Mouse (Mus musculus) embryonic facial prominence, embryonic 12.5 days (tissue): Measurements from ENCODE around the gene Enkur. TPM values are rescaled to one million over a fixed set of nuclear protein-coding genes. Genes with fewer than 3 reads are reported as not detected.
"Not testable (repeated sequence)": the region's sequence is repeated elsewhere in the genome, so short reads cannot be mapped to it uniquely, and the experiment has no call there.

Source experiments
- ATAC-seq: fragments of 200-750 bp; cut with Nextera tagmentation; 2 replicates; pipeline ENCODE4 v1.8.0; 2017; ENCODE audit not compliant: insufficient number of reproducible peaks, insufficient read depth, low FRiP score, low TSS enrichment
- H3K27ac ChIP-seq: fragments of 300-500 bp; sonication (generic); 2 replicates; pipeline ENCODE4 v1.5.1; 2016; ENCODE audit warnings: mild to moderate bottlenecking
- H3K27me3 ChIP-seq: fragments of 300-500 bp; sonication (generic); 2 replicates; pipeline ENCODE4 v1.6.1; 2016; ENCODE audit warnings: mild to moderate bottlenecking, moderate library complexity
- H3K36me3 ChIP-seq: fragments of 300-500 bp; sonication (generic); 2 replicates; pipeline ENCODE4 v1.6.1; 2016; ENCODE audit warnings: mild to moderate bottlenecking
- H3K4me1 ChIP-seq: fragments of 300-500 bp; sonication (generic); 2 replicates; pipeline ENCODE4 v1.6.1; 2016
- H3K4me2 ChIP-seq: fragments of 300-500 bp; sonication (generic); replicated peaks from 2 replicates; pipeline ENCODE4 v1.6.1; 2016; ENCODE audit warnings: mild to moderate bottlenecking, moderate library complexity
- H3K4me3 ChIP-seq: fragments of 300-500 bp; sonication (generic); 2 replicates; pipeline ENCODE4 v1.5.1; 2016; ENCODE audit warnings: mild to moderate bottlenecking
- H3K9ac ChIP-seq: fragments of 300-500 bp; sonication (generic); 2 replicates; pipeline ENCODE4 v1.6.1; 2016; ENCODE audit warnings: mild to moderate bottlenecking, moderate library complexity
- H3K9me3 ChIP-seq: fragments of 300-500 bp; sonication (generic); 2 replicates; pipeline ENCODE4 v1.6.1; 2016; ENCODE audit warnings: mild to moderate bottlenecking, moderate library complexity
- WGBS: fragments of 180-500 bp; shearing (Covaris S2); methylation state at CpG from one replicate; pipeline ENCODE4 v1.1.7; 2016; 5-methylcytosine and 5-hydroxymethylcytosine counted together
- polyA plus RNA-seq: library from polyadenylated mRNA; unstranded; fragments of >200 nt; fragmentation: Nextera tagmentation; extraction: Ambion mirVana; gene quantifications from 2 replicates; pipeline ENCODE4 v1.2.1, GENCODE M21; 2016

Enkur gene
- polyA plus RNA-seq: 0.54 TPM in 1 of 2 replicates, not detected in the other

DNA sequence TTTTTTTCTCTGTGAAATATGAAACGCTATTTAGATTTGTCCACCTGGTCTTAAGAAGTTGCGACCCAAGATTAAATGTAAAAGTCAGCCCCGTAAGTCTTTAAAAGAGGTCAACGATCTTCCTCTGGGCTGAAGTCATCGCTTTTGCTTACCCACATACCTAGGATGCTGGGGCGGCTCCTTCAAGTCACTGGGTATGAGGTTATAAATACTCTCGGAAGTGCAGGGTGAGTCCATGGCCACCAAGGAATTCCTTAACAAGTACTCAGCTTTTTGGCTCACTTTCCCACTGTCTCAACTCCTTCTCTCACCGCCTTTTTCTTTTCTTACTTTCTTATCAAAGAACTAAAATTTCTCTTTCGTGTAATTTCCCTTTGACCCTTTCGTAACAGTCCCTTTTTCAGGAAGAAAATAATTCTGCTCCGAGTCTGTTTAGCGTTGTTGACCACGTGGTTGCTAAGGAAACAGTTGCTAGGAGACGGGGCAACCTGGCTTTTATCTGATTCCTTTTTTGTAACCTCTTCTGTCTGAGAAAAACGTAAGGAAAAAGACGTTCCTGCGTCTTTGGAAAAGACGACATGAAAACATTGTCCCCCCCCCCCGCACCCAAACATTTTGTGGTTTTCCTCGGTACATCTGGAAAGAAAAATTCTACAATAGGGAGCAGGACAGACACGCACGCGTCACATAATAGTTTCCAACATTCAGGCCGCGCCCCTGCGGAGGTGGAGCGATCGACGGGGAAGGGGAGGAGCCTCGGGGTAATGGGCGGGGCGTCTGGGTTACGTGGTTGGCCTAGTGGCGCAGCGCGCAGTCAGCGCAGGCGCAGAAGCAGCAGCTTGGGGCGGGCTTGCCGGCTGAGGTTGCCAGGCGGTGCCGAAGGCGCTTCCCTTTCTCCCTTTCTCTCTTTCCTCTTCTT is at the start of gene Enkur, which contains the start of gene Thnsl1:
Gene Enkur, minus strand, starts transcription at position 454 of the 919 bp plus-strand sequence.
Gene Thnsl1, plus strand, starts transcription at position 813 of the 919 bp plus-strand sequence.
- Histone ChIP-seq H3K4me2 (peak within 1 kb of the TSS; percentile 62), H3K36me3 (no peaks in the 10 kb centered on the region), H3K4me3 (peak within 1 kb of the TSS; percentile 60), H3K27ac (no peak within 1 kb of the TSS), H3K9ac (peak within 1 kb of the TSS; percentile 56), H3K27me3 (no peaks in the 10 kb centered on the region), H3K4me1 (no peaks in the 10 kb centered on the region), H3K9me3 (no peaks in the 10 kb centered on the region)
- WGBS: 4% methylated on average over 43 of the region's 43 CpGs
- ATAC-seq: peak; percentile 97

- Histone ChIP-seq H3K36me3 (no peaks in the 10 kb centered on the region), H3K9ac (no peak overlapping the region), H3K27ac (no peak overlapping the region), H3K27me3 (no peaks in the 10 kb centered on the region), H3K4me1 (no peaks in the 10 kb centered on the region), H3K4me3 (no peak overlapping the region), H3K4me2 (no peak overlapping the region), H3K9me3 (no peaks in the 10 kb centered on the region)
- ATAC-seq: no peak
Observed at GRCm38 (mm10) chr2:21254308-21254707, 49.1 kb upstream of the Enkur start.

DNA sequence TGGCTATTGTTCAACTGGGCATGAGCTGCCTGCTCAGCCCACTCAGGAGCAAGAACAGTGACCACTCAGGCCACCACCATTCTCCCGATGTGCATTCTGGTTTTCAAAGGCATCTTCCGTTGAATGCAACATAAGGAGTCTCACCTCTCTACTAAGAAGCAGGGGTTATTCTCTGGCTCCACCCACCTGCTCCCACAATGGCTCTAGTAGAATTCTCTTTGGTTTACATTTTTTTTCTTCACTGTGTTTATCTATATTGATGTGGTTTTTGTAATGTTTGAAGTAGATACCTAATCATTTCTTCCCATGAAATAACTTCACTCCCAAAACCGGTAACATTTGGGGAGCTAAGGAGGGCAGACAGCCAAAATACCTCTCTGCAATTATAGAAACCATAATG is 48.5 kb upstream of the Enkur start:
- no peak for ATAC-seq
- Histone ChIP-seq H3K9ac (no peak overlapping the region), H3K4me1 (no peaks in the 10 kb centered on the region), H3K27ac (no peak overlapping the region), H3K36me3 (no peaks in the 10 kb centered on the region), H3K4me2 (no peak overlapping the region), H3K27me3 (no peaks in the 10 kb centered on the region), H3K9me3 (no peaks in the 10 kb centered on the region), H3K4me3 (no peak overlapping the region)
- WGBS: 75% methylated on average over 3 of the region's 3 CpGs

GRCm38 (mm10) chr2:21245477-21246102 is 40.4 kb upstream of the Enkur start:
- Histone ChIP-seq H3K4me1 (no peaks in the 10 kb centered on the region), H3K36me3 (no peaks in the 10 kb centered on the region), H3K4me2 (no peak overlapping the region), H3K9me3 (no peaks in the 10 kb centered on the region), H3K27ac (no peak overlapping the region), H3K4me3 (no peak overlapping the region), H3K9ac (no peak overlapping the region), H3K27me3 (no peaks in the 10 kb centered on the region)
- ATAC-seq: 0 out of 2 replicates have a peak, but pooled peaks have one; percentile 35
- 66% methylated on average over 2 of the region's 2 CpGs for WGBS

- H3K4me2 ChIP-seq: no peak overlapping the region
- H3K36me3 ChIP-seq: no peaks in the 10 kb centered on the region
- WGBS: 82% methylated on average over 4 of the region's 4 CpGs
- no peaks in the 10 kb centered on the region for H3K9me3 ChIP-seq
- H3K9ac ChIP-seq: no peak overlapping the region
- no peak for ATAC-seq
- no peak overlapping the region for H3K27ac ChIP-seq
- no peak overlapping the region for H3K4me3 ChIP-seq
- H3K4me1 ChIP-seq: no peaks in the 10 kb centered on the region
- no peaks in the 10 kb centered on the region for H3K27me3 ChIP-seq
Observed at GRCm38 (mm10) chr2:21244986-21245385, 39.8 kb upstream of the Enkur start.

GRCm38 (mm10) chr2:21244104-21244503 is 38.9 kb upstream of the Enkur start:
- WGBS: 58% methylated on average over 4 of the region's 6 CpGs
- ATAC-seq: not testable (repeated sequence)

GRCm38 (mm10) chr2:21236846-21237245 is 31.7 kb upstream of the Enkur start:
- H3K36me3 ChIP-seq: no peaks in the 10 kb centered on the region
- H3K4me1 ChIP-seq: no peaks in the 10 kb centered on the region
- H3K4me3 ChIP-seq: no peak overlapping the region
- no peak overlapping the region for H3K4me2 ChIP-seq
- no peaks in the 10 kb centered on the region for H3K27me3 ChIP-seq
- no peak overlapping the region for H3K27ac ChIP-seq
- H3K9me3 ChIP-seq: no peaks in the 10 kb centered on the region
- no peak for ATAC-seq
- WGBS: 69% methylated on average over 5 of the region's 5 CpGs
- no peak overlapping the region for H3K9ac ChIP-seq

More at GRCm38 (mm10) chr2:21244104-21244503, 38.9 kb upstream of the Enkur start:
- not testable (repeated sequence) for H3K4me2 ChIP-seq, H3K4me1 ChIP-seq, H3K9me3 ChIP-seq, H3K4me3 ChIP-seq, H3K36me3 ChIP-seq, H3K27ac ChIP-seq, H3K9ac ChIP-seq, H3K27me3 ChIP-seq

GRCm38 (mm10) chr2:21235844-21236386 is 30.8 kb upstream of the Enkur start:
- Histone ChIP-seq H3K9me3 (no peaks in the 10 kb centered on the region), H3K27me3 (no peaks in the 10 kb centered on the region), H3K9ac (no peak overlapping the region), H3K27ac (no peak overlapping the region), H3K4me1 (no peaks in the 10 kb centered on the region), H3K36me3 (no peaks in the 10 kb centered on the region), H3K4me2 (no peak overlapping the region), H3K4me3 (no peak overlapping the region)
- ATAC-seq: no peak
- WGBS: 87% methylated on average over 4 of the region's 4 CpGs

GRCm38 (mm10) chr2:21234871-21235648 is 29.9 kb upstream of the Enkur start:
- no peaks in the 10 kb centered on the region for H3K9me3 ChIP-seq
- H3K27me3 ChIP-seq: no peaks in the 10 kb centered on the region
- no peak overlapping the region for H3K9ac ChIP-seq
- peak; percentile 57 for ATAC-seq
- no peaks in the 10 kb centered on the region for H3K36me3 ChIP-seq
- H3K4me3 ChIP-seq: no peak overlapping the region
- H3K27ac ChIP-seq: no peak overlapping the region
- no peaks in the 10 kb centered on the region for H3K4me1 ChIP-seq
- WGBS: 75% methylated on average over 9 of the region's 9 CpGs
- H3K4me2 ChIP-seq: no peak overlapping the region

GRCm38 (mm10) chr2:21231147-21231546 is 26.0 kb upstream of the Enkur start:
- no peaks in the 10 kb centered on the region for H3K4me1 ChIP-seq
- no peak overlapping the region for H3K4me3 ChIP-seq
- H3K27me3 ChIP-seq: no peaks in the 10 kb centered on the region
- no peak for ATAC-seq
- H3K27ac ChIP-seq: no peak overlapping the region
- H3K4me2 ChIP-seq: no peak overlapping the region
- H3K36me3 ChIP-seq: no peaks in the 10 kb centered on the region
- H3K9me3 ChIP-seq: no peaks in the 10 kb centered on the region
- H3K9ac ChIP-seq: no peak overlapping the region
- WGBS: 80% methylated on average over 3 of the region's 3 CpGs

- H3K9me3 ChIP-seq: no peaks in the 10 kb centered on the region
- no peaks in the 10 kb centered on the region for H3K27me3 ChIP-seq
- no peak overlapping the region for H3K27ac ChIP-seq
- 64% methylated on average over 2 of the region's 2 CpGs for WGBS
- no peak overlapping the region for H3K4me3 ChIP-seq
- H3K9ac ChIP-seq: no peak overlapping the region
- H3K36me3 ChIP-seq: no peaks in the 10 kb centered on the region
- no peak for ATAC-seq
- no peaks in the 10 kb centered on the region for H3K4me1 ChIP-seq
- H3K4me2 ChIP-seq: no peak overlapping the region
Observed at GRCm38 (mm10) chr2:21230276-21230675, 25.1 kb upstream of the Enkur start.
